Mouse (Mus musculus) limb, embryonic 13.5 days (tissue): ENCODE data around the gene Cdyl. TPM values are rescaled to one million over a fixed set of nuclear protein-coding genes. Genes with fewer than 3 reads are reported as not detected.

ENCODE experiments used
- ATAC-seq: fragments of 200-750 bp; cut with Nextera tagmentation; 2 replicates; pipeline ENCODE4 v1.8.0; 2017; ENCODE audit warnings: low read depth, moderate number of reproducible peaks, moderate TSS enrichment; ENCODE audit not compliant: low FRiP score
- H3K27ac ChIP-seq: fragments of 300-500 bp; sonication (generic); 2 replicates; pipeline ENCODE4 v1.5.1; 2015; ENCODE audit warnings: inconsistent platforms, mild to moderate bottlenecking, moderate library complexity
- H3K27me3 ChIP-seq: fragments of 300-500 bp; sonication (generic); 2 replicates; pipeline ENCODE4 v1.6.1; 2015; ENCODE audit warnings: mild to moderate bottlenecking, inconsistent platforms
- H3K36me3 ChIP-seq: fragments of 300-500 bp; sonication (generic); 2 replicates; pipeline ENCODE4 v1.6.1; 2015; ENCODE audit warnings: inconsistent platforms, mild to moderate bottlenecking, moderate library complexity
- H3K4me1 ChIP-seq: fragments of 300-500 bp; sonication (generic); 2 replicates; pipeline ENCODE4 v1.6.1; 2015; ENCODE audit warnings: inconsistent platforms
- H3K4me2 ChIP-seq: fragments of 300-500 bp; sonication (generic); replicated peaks from 2 replicates; pipeline ENCODE4 v1.6.1; 2015; ENCODE audit warnings: inconsistent platforms, mild to moderate bottlenecking, moderate library complexity
- H3K4me3 ChIP-seq: fragments of 300-500 bp; sonication (generic); 2 replicates; pipeline ENCODE4 v1.5.1; 2015; ENCODE audit warnings: moderate library complexity, mild to moderate bottlenecking, inconsistent platforms
- H3K9ac ChIP-seq: fragments of 300-500 bp; sonication (generic); 2 replicates; pipeline ENCODE4 v1.6.1; 2015; ENCODE audit warnings: mild to moderate bottlenecking, inconsistent platforms
- H3K9me3 ChIP-seq: fragments of 300-500 bp; sonication (generic); 2 replicates; pipeline ENCODE4 v1.6.1; 2016; ENCODE audit warnings: inconsistent platforms
- WGBS: fragments of 180-500 bp; shearing (Covaris S2); methylation state at CpG from one replicate; pipeline ENCODE4 v1.1.7; 2015; 5-methylcytosine and 5-hydroxymethylcytosine counted together
- polyA plus RNA-seq: library from polyadenylated mRNA; unstranded; fragments of >200 nt; fragmentation: Nextera tagmentation; extraction: Ambion mirVana; gene quantifications from 2 replicates; pipeline ENCODE4 v1.2.1, GENCODE M21; 2015

Cdyl gene
- polyA plus RNA-seq, 1 experiment from 2014 or later: 15.2 TPM

- H3K4me3 ChIP-seq: no peak overlapping the region
- H3K4me2 ChIP-seq: no peak overlapping the region
- peaks cover 14% of the 10 kb centered on the region for H3K4me1 ChIP-seq
- peak; percentile 67 for ATAC-seq
- no peaks in the 10 kb centered on the region for H3K36me3 ChIP-seq
- H3K27ac ChIP-seq: no peak overlapping the region
- no peak overlapping the region for H3K9ac ChIP-seq
- H3K27me3 ChIP-seq: no peaks in the 10 kb centered on the region
- 58% methylated on average over 9 of the region's 9 CpGs for WGBS
- H3K9me3 ChIP-seq: 0 out of 2 replicates have a peak, but pooled peaks cover 7% of the 10 kb centered on the region
Measured at GRCm38 (mm10) chr13:35771968-35772382, 112.3 kb downstream of the Cdyl start.

- peaks cover 19% of the 10 kb centered on the region for H3K4me1 ChIP-seq
- H3K36me3 ChIP-seq: no peaks in the 10 kb centered on the region
- no peak for ATAC-seq
- H3K9ac ChIP-seq: no peak overlapping the region
- H3K27ac ChIP-seq: no peak overlapping the region
- H3K27me3 ChIP-seq: no peaks in the 10 kb centered on the region
- no peak overlapping the region for H3K4me3 ChIP-seq
- no peak overlapping the region for H3K4me2 ChIP-seq
- no peaks in the 10 kb centered on the region for H3K9me3 ChIP-seq
- 53% methylated on average over 7 of the region's 7 CpGs for WGBS
Measured at GRCm38 (mm10) chr13:35773763-35774162, 114.1 kb downstream of the Cdyl start.

- Histone ChIP-seq H3K27me3 (no peaks in the 10 kb centered on the region), H3K9ac (no peak overlapping the region), H3K4me2 (no peak overlapping the region), H3K9me3 (no peaks in the 10 kb centered on the region), H3K36me3 (no peaks in the 10 kb centered on the region), H3K4me3 (no peak overlapping the region), H3K4me1 (peaks cover 12% of the 10 kb centered on the region), H3K27ac (no peak overlapping the region)
- 90% methylated on average over 7 of the region's 7 CpGs for WGBS
- no peak for ATAC-seq
Measured at GRCm38 (mm10) chr13:35776123-35776522, 116.5 kb downstream of the Cdyl start.

GRCm38 (mm10) chr13:35780714-35781113 lies 121.1 kb downstream of the Cdyl start:
- ATAC-seq: no peak
- no peak overlapping the region for H3K27ac ChIP-seq
- WGBS: 57% methylated on average over 3 of the region's 3 CpGs

GRCm38 (mm10) chr13:35781755-35782154 lies 122.1 kb downstream of the Cdyl start:
- Histone ChIP-seq H3K4me3 (no peak overlapping the region), H3K4me2 (no peak overlapping the region), H3K27ac (no peak overlapping the region), H3K4me1 (peaks cover 35% of the 10 kb centered on the region), H3K36me3 (no peaks in the 10 kb centered on the region), H3K27me3 (no peaks in the 10 kb centered on the region), H3K9me3 (no peaks in the 10 kb centered on the region), H3K9ac (no peak overlapping the region)
- ATAC-seq: no peak
- 74% methylated on average over 3 of the region's 3 CpGs for WGBS

More at GRCm38 (mm10) chr13:35780714-35781113, 121.1 kb downstream of the Cdyl start:
- no peaks in the 10 kb centered on the region for H3K27me3 ChIP-seq
- H3K36me3 ChIP-seq: no peaks in the 10 kb centered on the region
- no peak overlapping the region for H3K4me3 ChIP-seq
- no peaks in the 10 kb centered on the region for H3K9me3 ChIP-seq
- no peak overlapping the region for H3K4me2 ChIP-seq
- H3K4me1 ChIP-seq: peaks cover 30% of the 10 kb centered on the region
- H3K9ac ChIP-seq: no peak overlapping the region

GRCm38 (mm10) chr13:35782949-35783348 lies 123.3 kb downstream of the Cdyl start:
- WGBS: 91% methylated on average over 2 of the region's 2 CpGs
- H3K9me3 ChIP-seq: no peaks in the 10 kb centered on the region
- no peak for ATAC-seq
- H3K4me1 ChIP-seq: peaks cover 30% of the 10 kb centered on the region
- no peak overlapping the region for H3K27ac ChIP-seq
- H3K9ac ChIP-seq: no peak overlapping the region
- H3K4me2 ChIP-seq: no peak overlapping the region
- H3K27me3 ChIP-seq: no peaks in the 10 kb centered on the region
- H3K36me3 ChIP-seq: no peaks in the 10 kb centered on the region
- H3K4me3 ChIP-seq: no peak overlapping the region

- no peak for ATAC-seq
- 85% methylated on average over 6 of the region's 6 CpGs for WGBS
- Histone ChIP-seq H3K4me3 (no peak overlapping the region), H3K27ac (no peak overlapping the region), H3K9ac (no peak overlapping the region), H3K4me1 (peaks cover 30% of the 10 kb centered on the region), H3K36me3 (no peaks in the 10 kb centered on the region), H3K4me2 (no peak overlapping the region), H3K27me3 (no peaks in the 10 kb centered on the region), H3K9me3 (no peaks in the 10 kb centered on the region)
Measured at GRCm38 (mm10) chr13:35783576-35783975, 123.9 kb downstream of the Cdyl start.

GRCm38 (mm10) chr13:35784281-35784680 lies 124.6 kb downstream of the Cdyl start:
- Histone ChIP-seq H3K27me3 (no peaks in the 10 kb centered on the region), H3K36me3 (no peaks in the 10 kb centered on the region), H3K4me2 (no peak overlapping the region), H3K4me1 (peaks cover 30% of the 10 kb centered on the region), H3K27ac (no peak overlapping the region), H3K9me3 (no peaks in the 10 kb centered on the region), H3K9ac (no peak overlapping the region), H3K4me3 (no peak overlapping the region)
- ATAC-seq: no peak
- 68% methylated on average over 4 of the region's 4 CpGs for WGBS

GRCm38 (mm10) chr13:35785330-35785939 lies 125.8 kb downstream of the Cdyl start:
- no peak overlapping the region for H3K9ac ChIP-seq
- H3K4me3 ChIP-seq: no peak overlapping the region
- no peak for ATAC-seq
- H3K4me1 ChIP-seq: peaks cover 39% of the 10 kb centered on the region
- no peaks in the 10 kb centered on the region for H3K9me3 ChIP-seq
- WGBS: 31% methylated on average over 5 of the region's 5 CpGs
- H3K36me3 ChIP-seq: no peaks in the 10 kb centered on the region
- no peak overlapping the region for H3K4me2 ChIP-seq
- H3K27ac ChIP-seq: no peak overlapping the region
- no peaks in the 10 kb centered on the region for H3K27me3 ChIP-seq

- no peaks in the 10 kb centered on the region for H3K27me3 ChIP-seq
- H3K9ac ChIP-seq: no peak overlapping the region
- WGBS: 90% methylated on average over 6 of the region's 6 CpGs
- H3K27ac ChIP-seq: no peak overlapping the region
- ATAC-seq: no peak
- no peak overlapping the region for H3K4me3 ChIP-seq
- peaks cover 31% of the 10 kb centered on the region for H3K4me1 ChIP-seq
- H3K36me3 ChIP-seq: no peaks in the 10 kb centered on the region
- no peaks in the 10 kb centered on the region for H3K9me3 ChIP-seq
- no peak overlapping the region for H3K4me2 ChIP-seq
Measured at GRCm38 (mm10) chr13:35786726-35787399, 127.2 kb downstream of the Cdyl start.

- H3K27me3 ChIP-seq: no peaks in the 10 kb centered on the region
- H3K27ac ChIP-seq: no peak overlapping the region
- no peak overlapping the region for H3K4me3 ChIP-seq
- peaks cover 46% of the 10 kb centered on the region for H3K4me1 ChIP-seq
- H3K9me3 ChIP-seq: no peaks in the 10 kb centered on the region
- WGBS: 82% methylated on average over 4 of the region's 4 CpGs
- no peak for ATAC-seq
- no peak overlapping the region for H3K4me2 ChIP-seq
- H3K9ac ChIP-seq: no peak overlapping the region
- no peaks in the 10 kb centered on the region for H3K36me3 ChIP-seq
Measured at GRCm38 (mm10) chr13:35789577-35789976, 129.9 kb downstream of the Cdyl start.

GRCm38 (mm10) chr13:35790431-35790830 lies 130.8 kb downstream of the Cdyl start:
- Histone ChIP-seq H3K27me3 (no peaks in the 10 kb centered on the region), H3K36me3 (no peaks in the 10 kb centered on the region), H3K4me3 (no peak overlapping the region), H3K9ac (no peak overlapping the region), H3K9me3 (no peaks in the 10 kb centered on the region), H3K27ac (no peak overlapping the region), H3K4me2 (no peak overlapping the region), H3K4me1 (peaks cover 42% of the 10 kb centered on the region)
- WGBS: 75% methylated on average over 4 of the region's 4 CpGs
- ATAC-seq: no peak

GRCm38 (mm10) chr13:35794309-35794708 lies 134.7 kb downstream of the Cdyl start:
- Histone ChIP-seq H3K4me1 (peaks cover 54% of the 10 kb centered on the region), H3K9me3 (no peaks in the 10 kb centered on the region), H3K9ac (no peak overlapping the region), H3K4me3 (no peak overlapping the region), H3K27ac (no peak overlapping the region), H3K27me3 (no peaks in the 10 kb centered on the region), H3K4me2 (no peak overlapping the region), H3K36me3 (no peaks in the 10 kb centered on the region)
- no peak for ATAC-seq
- 41% methylated on average over 7 of the region's 7 CpGs for WGBS
